Mouse (Mus musculus) hindbrain, embryonic 11.5 days (tissue): ENCODE measurements at regions not wholly inside any gene's neighbourhood (a gene's known extent, or its start where the extent isn't known, plus 50 kb on each side); places are given as distances from the start of the nearest gene placed in this dataset.

Source experiments
- ATAC-seq: fragments of 200-750 bp; cut with Nextera tagmentation; 2 replicates; pipeline ENCODE4 v1.8.0; 2017; ENCODE audit warnings: mild to moderate bottlenecking, moderate TSS enrichment, moderate library complexity; ENCODE audit not compliant: low FRiP score
- DNase-seq: peaks from one replicate; pipeline ENCODE4 v3.0.0-alpha.2; 2015; ENCODE audit warnings: low spot score
- H3K27ac ChIP-seq: fragments of 300-500 bp; sonication (generic); 2 replicates; pipeline ENCODE4 v1.5.1; 2014; ENCODE audit warnings: mild to moderate bottlenecking, low read depth, low read length
- H3K27me3 ChIP-seq: fragments of 300-500 bp; sonication (generic); 2 replicates; pipeline ENCODE4 v1.6.1; 2014; ENCODE audit warnings: mild to moderate bottlenecking, low read length, moderate library complexity, mixed read lengths; ENCODE audit not compliant: control insufficient read depth, insufficient read depth
- H3K36me3 ChIP-seq: fragments of 300-500 bp; sonication (generic); 2 replicates; pipeline ENCODE4 v1.6.1; 2014; ENCODE audit warnings: mild to moderate bottlenecking, low read length, moderate library complexity, mixed read lengths; ENCODE audit not compliant: control insufficient read depth, insufficient read depth
- H3K4me1 ChIP-seq: fragments of 300-500 bp; sonication (generic); replicated peaks from 2 replicates; pipeline ENCODE4 v1.6.1; 2014; ENCODE audit warnings: low read length, mixed read lengths; ENCODE audit not compliant: control insufficient read depth, insufficient read depth
- H3K4me2 ChIP-seq: fragments of 300-500 bp; sonication (generic); replicated peaks from 2 replicates; pipeline ENCODE4 v1.6.1; 2014; ENCODE audit warnings: mild to moderate bottlenecking, low read depth, low read length
- H3K4me3 ChIP-seq: fragments of 300-500 bp; sonication (generic); 2 replicates; pipeline ENCODE4 v1.5.1; 2014; ENCODE audit warnings: low read depth, low read length
- H3K9ac ChIP-seq: fragments of 300-500 bp; sonication (generic); 2 replicates; pipeline ENCODE4 v1.6.1; 2014; ENCODE audit warnings: low read depth, low read length
- H3K9me3 ChIP-seq: fragments of 300-500 bp; sonication (generic); 2 replicates; pipeline ENCODE4 v1.6.1; 2016; ENCODE audit warnings: low read length; ENCODE audit not compliant: control insufficient read depth
- WGBS: fragments of 180-500 bp; shearing (Covaris S2); extraction: QIAGEN DNeasy Blood & Tissue Kit; methylation state at CpG from one replicate; pipeline ENCODE4 v1.1.7; 2014; 5-methylcytosine and 5-hydroxymethylcytosine counted together

DNA sequence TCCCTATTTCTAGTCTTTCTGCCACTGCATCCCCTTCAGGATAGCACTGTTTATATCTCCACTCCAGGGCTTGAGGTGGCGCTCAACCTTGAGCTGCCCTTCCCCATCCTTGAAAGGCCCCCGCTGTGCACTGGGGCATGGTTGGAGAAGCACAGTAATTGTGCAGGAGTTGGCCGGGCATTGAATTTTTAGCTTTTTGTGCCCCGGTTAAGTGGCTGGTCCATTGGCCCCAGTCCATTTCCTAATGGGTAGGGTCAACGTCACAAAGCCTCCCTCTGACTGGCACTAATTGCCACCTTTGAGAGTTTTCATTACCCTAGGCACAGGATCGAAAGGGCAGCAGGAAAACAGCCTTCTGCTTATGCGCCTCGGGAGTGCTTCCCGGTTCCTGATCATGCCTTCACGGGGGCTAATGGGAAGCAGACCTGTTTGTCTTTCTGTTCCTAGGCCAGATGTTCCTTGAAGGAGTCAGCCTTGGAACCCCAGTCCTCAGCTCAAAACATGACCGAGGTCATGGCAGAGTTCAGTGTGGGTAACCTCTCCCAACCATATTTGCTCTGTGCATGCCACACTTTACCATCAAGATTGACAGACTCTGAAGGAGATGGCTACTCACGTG, 80.5 kb upstream of the Ankrd55 start:
- no peaks in the 10 kb centered on the region for H3K4me1 ChIP-seq
- no peak overlapping the region for H3K4me2 ChIP-seq
- H3K9ac ChIP-seq, result no peak overlapping the region
- DNase-seq, result no peak
- 58% methylated on average over 12 of the region's 12 CpGs for WGBS
- H3K9me3 ChIP-seq, result no peaks in the 10 kb centered on the region
- H3K27ac ChIP-seq, result no peak overlapping the region
- no peak for ATAC-seq
- H3K4me3 ChIP-seq, result no peak overlapping the region
- no peaks in the 10 kb centered on the region for H3K27me3 ChIP-seq
- H3K36me3 ChIP-seq, result no peaks in the 10 kb centered on the region

DNA sequence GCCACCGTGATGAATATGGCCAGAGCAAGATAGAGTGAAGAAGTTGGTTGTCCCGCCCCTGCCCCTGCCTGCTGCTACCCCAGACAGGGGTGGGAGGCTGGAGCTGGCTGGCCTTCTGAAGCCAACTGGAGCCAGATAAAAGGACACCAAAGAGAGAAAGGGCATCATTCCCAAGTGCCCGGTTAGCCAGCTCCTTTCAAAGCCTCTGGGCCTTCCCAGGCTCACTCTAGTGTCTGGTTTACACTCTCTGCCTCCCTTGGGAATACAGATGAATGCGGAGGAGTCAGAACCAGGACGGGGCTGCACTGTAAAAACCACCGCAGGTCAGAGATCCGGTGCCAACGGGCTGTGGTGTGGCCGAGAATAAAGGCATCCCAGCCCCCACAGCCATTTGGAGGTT, 76.4 kb upstream of the Ankrd55 start:
- H3K27ac ChIP-seq, result no peak overlapping the region
- H3K9me3 ChIP-seq, result no peaks in the 10 kb centered on the region
- H3K9ac ChIP-seq, result no peak overlapping the region
- H3K4me1 ChIP-seq, result no peaks in the 10 kb centered on the region
- no peak overlapping the region for H3K4me2 ChIP-seq
- H3K36me3 ChIP-seq, result no peaks in the 10 kb centered on the region
- 86% methylated on average over 9 of the region's 9 CpGs for WGBS
- no peak overlapping the region for H3K4me3 ChIP-seq
- ATAC-seq (no peak), DNase-seq (no peak)
- no peaks in the 10 kb centered on the region for H3K27me3 ChIP-seq

GRCm38 (mm10) chr13:112212391-112212790, 75.9 kb upstream of the Ankrd55 start:
- Histone ChIP-seq H3K4me3 (no peak overlapping the region), H3K4me1 (no peaks in the 10 kb centered on the region), H3K4me2 (no peak overlapping the region), H3K9me3 (no peaks in the 10 kb centered on the region), H3K9ac (no peak overlapping the region), H3K27me3 (no peaks in the 10 kb centered on the region), H3K27ac (no peak overlapping the region), H3K36me3 (no peaks in the 10 kb centered on the region)
- DNase-seq, result no peak
- ATAC-seq, result no peak
- WGBS, result 75% methylated on average over 12 of the region's 12 CpGs

DNA sequence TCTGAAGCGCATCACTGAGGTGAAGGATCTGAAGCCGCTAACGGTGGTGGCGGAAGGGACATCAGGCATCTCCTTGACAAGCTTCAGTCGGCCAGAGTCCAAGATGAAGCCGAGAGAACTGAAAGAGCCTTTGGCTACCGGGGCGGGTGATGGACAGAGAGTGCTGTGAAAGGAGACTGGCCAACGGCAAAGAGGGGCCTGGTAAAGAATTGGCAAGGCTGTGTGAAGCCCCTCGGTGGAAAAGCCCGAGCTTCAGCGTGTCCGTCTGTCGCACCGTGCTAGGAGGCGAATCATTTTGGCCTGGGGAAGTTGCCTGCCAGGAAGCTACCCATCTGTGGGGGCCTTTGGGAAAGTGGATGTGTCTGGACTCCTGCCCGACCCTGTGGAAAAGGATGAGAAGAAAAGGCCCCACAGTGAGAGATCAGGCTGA, 74.6 kb upstream of the Ankrd55 start:
- Histone ChIP-seq H3K4me3 (no peak overlapping the region), H3K27me3 (no peaks in the 10 kb centered on the region), H3K27ac (no peak overlapping the region), H3K9me3 (no peaks in the 10 kb centered on the region), H3K9ac (no peak overlapping the region), H3K4me2 (no peak overlapping the region), H3K4me1 (no peaks in the 10 kb centered on the region), H3K36me3 (no peaks in the 10 kb centered on the region)
- ATAC-seq, result no peak
- 76% methylated on average over 17 of the region's 17 CpGs for WGBS
- no peak for DNase-seq

- Histone ChIP-seq H3K4me3 (no peak overlapping the region), H3K4me2 (no peak overlapping the region), H3K36me3 (no peaks in the 10 kb centered on the region), H3K9me3 (no peaks in the 10 kb centered on the region), H3K9ac (no peak overlapping the region), H3K27me3 (no peaks in the 10 kb centered on the region), H3K27ac (no peak overlapping the region), H3K4me1 (no peaks in the 10 kb centered on the region)
- 98% methylated on average over 14 of the region's 14 CpGs for WGBS
- ATAC-seq, result no peak
- no peak for DNase-seq
These were observed 72.2 kb upstream of the Ankrd55 start for GRCm38 (mm10) chr13:112216084-112216483.

DNA sequence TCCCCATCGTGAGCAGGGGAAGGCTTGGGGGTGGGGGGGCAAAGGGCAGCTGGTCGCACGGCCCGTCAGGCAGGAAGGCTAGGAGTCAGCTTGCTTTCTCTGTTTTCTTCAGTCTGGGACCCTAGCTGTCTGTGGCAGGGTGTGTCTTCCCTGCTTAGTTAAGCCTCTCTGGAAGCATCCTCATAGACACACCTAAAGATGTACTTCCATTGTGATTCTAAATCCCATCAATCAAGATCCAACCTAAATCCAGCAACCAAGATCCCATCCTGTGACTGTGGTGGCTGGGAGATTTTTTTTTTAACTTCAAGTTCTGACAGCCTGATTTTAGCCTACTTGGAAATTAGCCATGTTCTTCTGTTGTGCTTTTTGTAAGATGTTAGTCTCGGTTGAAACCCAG, 69.9 kb upstream of the Ankrd55 start:
- no peak for ATAC-seq
- Histone ChIP-seq H3K27ac (no peak overlapping the region), H3K4me3 (no peak overlapping the region), H3K9me3 (no peaks in the 10 kb centered on the region), H3K4me2 (no peak overlapping the region), H3K36me3 (no peaks in the 10 kb centered on the region), H3K27me3 (no peaks in the 10 kb centered on the region), H3K9ac (no peak overlapping the region), H3K4me1 (no peaks in the 10 kb centered on the region)
- WGBS, result 78% methylated on average over 5 of the region's 5 CpGs
- no peak for DNase-seq

DNA sequence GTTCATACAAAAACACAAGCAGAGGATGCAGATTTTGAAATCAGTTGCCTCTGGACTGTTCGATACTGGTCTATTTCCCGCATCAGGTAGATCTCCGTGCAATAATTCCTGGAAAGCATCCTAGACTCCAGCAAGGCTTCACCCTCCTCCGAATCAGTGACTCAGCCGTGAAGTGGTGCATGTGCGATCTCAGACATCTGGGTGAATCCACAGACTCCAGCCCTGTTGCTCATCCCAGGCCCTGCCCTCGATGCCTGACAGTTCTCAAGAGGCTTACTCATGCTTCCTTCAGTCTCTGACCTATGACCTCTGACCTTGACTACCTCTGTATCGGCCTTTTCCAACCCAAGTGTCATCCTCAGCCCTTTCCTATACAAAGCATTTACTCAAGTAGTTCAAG, 68.1 kb upstream of the Ankrd55 start:
- Histone ChIP-seq H3K4me2 (no peak overlapping the region), H3K4me1 (no peaks in the 10 kb centered on the region), H3K27ac (no peak overlapping the region), H3K4me3 (no peak overlapping the region), H3K9me3 (no peaks in the 10 kb centered on the region), H3K27me3 (no peaks in the 10 kb centered on the region), H3K36me3 (no peaks in the 10 kb centered on the region), H3K9ac (no peak overlapping the region)
- ATAC-seq (no peak), DNase-seq (no peak)
- 85% methylated on average over 8 of the region's 8 CpGs for WGBS

GRCm38 (mm10) chr13:112223616-112224015, 64.6 kb upstream of the Ankrd55 start:
- Histone ChIP-seq H3K4me2 (no peak overlapping the region), H3K4me3 (no peak overlapping the region), H3K9ac (no peak overlapping the region), H3K27ac (no peak overlapping the region), H3K4me1 (no peaks in the 10 kb centered on the region), H3K36me3 (no peaks in the 10 kb centered on the region), H3K27me3 (no peaks in the 10 kb centered on the region), H3K9me3 (no peaks in the 10 kb centered on the region)
- ATAC-seq (no peak), DNase-seq (no peak)
- 90% methylated on average over 2 of the region's 2 CpGs for WGBS

DNA sequence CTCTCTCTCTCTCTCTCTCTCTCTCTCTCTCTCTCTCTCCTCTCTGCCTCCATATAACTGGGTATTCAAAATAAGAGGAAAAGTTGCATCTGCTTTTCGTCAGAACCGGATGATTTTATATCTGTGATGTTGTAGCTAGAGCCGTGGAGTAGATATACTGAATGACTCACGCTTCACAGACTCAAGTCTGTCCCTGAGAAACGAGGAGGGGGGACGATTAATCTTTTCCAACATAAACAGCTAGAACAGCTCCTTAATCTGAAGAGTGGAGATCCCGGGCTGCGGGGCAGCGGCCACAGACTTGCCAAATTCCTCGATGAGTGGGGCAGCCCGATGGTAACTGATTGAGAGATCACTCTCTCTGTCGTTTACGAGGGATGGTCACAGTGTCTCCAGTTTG, 60.5 kb upstream of the Ankrd55 start:
- no peaks in the 10 kb centered on the region for H3K36me3 ChIP-seq
- ATAC-seq, result no peak
- 88% methylated on average over 13 of the region's 13 CpGs for whole genome bisulfite sequencing

More for the DNA sequence above, 60.5 kb upstream of the Ankrd55 start:
- Histone ChIP-seq H3K4me2 (no peak overlapping the region), H3K27me3 (no peaks in the 10 kb centered on the region), H3K4me3 (no peak overlapping the region), H3K4me1 (no peaks in the 10 kb centered on the region), H3K27ac (no peak overlapping the region), H3K9me3 (no peaks in the 10 kb centered on the region), H3K9ac (no peak overlapping the region)
- DNase-seq, result no peak
